Comparison of ENCODE assay signal across 8 mouse cellular contexts in the genomic region with DNA sequence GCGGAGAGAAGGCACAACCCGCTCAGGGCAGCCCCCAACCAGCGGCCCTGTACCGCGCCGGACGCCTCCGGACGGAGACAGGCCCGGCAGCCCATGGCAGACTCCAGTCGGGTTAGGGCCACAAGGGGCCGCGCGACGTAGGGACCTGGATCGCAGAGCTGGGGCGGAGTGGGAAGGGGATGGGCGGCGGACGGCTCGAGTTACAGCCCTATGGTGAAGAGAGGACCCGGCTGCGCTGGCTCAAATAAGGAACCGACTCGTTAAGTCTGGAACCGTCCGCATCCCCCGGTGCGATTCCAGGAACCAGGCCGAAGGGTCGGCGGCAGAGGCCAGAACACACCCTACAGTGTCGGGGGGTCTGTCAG. TPM values are rescaled to one million over a fixed set of nuclear protein-coding genes. Genes with fewer than 3 reads are reported as not detected.
DNase-seq lines count a peak whose midpoint lies in the region; ATAC-seq lines count a peak whose summit lies in the region.

A gene (minus strand): TSS at position 299 of the 365 bp plus-strand sequence.

- H3K27me3 ChIP-seq in forebrain, embryonic 12.5 days: peaks cover 67% of the 10 kb centered on the region
- H3K27me3 ChIP-seq in limb, embryonic 15.5 days: peaks cover 62% of the 10 kb centered on the region
- H3K27me3 ChIP-seq in midbrain, embryonic 14.5 days (ENCODE audit: control insufficient read depth, insufficient read depth, low read length): peaks cover 54% of the 10 kb centered on the region

- DNase-seq in thymus, postnatal 14 days: peak; percentile 10
- no peak for DNase-seq in thymus, postnatal 0 days (ENCODE audit: low spot score)
- peak; percentile 61 for DNase-seq in heart, postnatal 25 days (ENCODE audit: low spot score)
- peak; percentile 64 for DNase-seq in midbrain, embryonic 14.5 days
- peak; percentile 75 for DNase-seq in urinary bladder, postnatal 14 days (ENCODE audit: low spot score)
- no peak for DNase-seq in thymus, postnatal 25 days

- no peaks in the 10 kb centered on the region for H3K9me3 ChIP-seq in forebrain, embryonic 12.5 days
- H3K9me3 ChIP-seq in limb, embryonic 15.5 days: no peaks in the 10 kb centered on the region
- H3K9me3 ChIP-seq in midbrain, embryonic 14.5 days (ENCODE audit: control insufficient read depth, low read length): no peaks in the 10 kb centered on the region

- no peak for ATAC-seq in forebrain, embryonic 12.5 days (ENCODE audit: low FRiP score)
- peak; percentile 45; the same call in 1 of the 2 replicates for ATAC-seq in limb, embryonic 15.5 days (ENCODE audit: insufficient number of reproducible peaks, low FRiP score, low TSS enrichment, low read depth)
- ATAC-seq in midbrain, embryonic 14.5 days (ENCODE audit: low FRiP score, low TSS enrichment): peak; percentile 31; the same call in 1 of the 2 replicates

- H3K36me3 ChIP-seq in forebrain, embryonic 12.5 days (replicated peaks): peaks cover 38% of the 10 kb centered on the region
- H3K36me3 ChIP-seq in limb, embryonic 15.5 days: peaks cover 59% of the 10 kb centered on the region
- H3K36me3 ChIP-seq in midbrain, embryonic 14.5 days (ENCODE audit: control insufficient read depth, insufficient read depth, low read length): peaks cover 63% of the 10 kb centered on the region

- peak within 1 kb of the TSS; percentile 39; the same call in 1 of the 2 replicates for H3K9ac ChIP-seq in forebrain, embryonic 12.5 days
- peak within 1 kb of the TSS; percentile 57 for H3K9ac ChIP-seq in limb, embryonic 15.5 days
- peak within 1 kb of the TSS; percentile 49 for H3K9ac ChIP-seq in midbrain, embryonic 14.5 days (replicated peaks; ENCODE audit: low read length)

- H3K27ac ChIP-seq in forebrain, embryonic 12.5 days: no peak within 1 kb of the TSS
- H3K27ac ChIP-seq in limb, embryonic 15.5 days: peak within 1 kb of the TSS; percentile 33; the same call in 1 of the 2 replicates
- H3K27ac ChIP-seq in midbrain, embryonic 14.5 days (replicated peaks; ENCODE audit: low read depth, low read length): no peak within 1 kb of the TSS

- H3K4me1 ChIP-seq in forebrain, embryonic 12.5 days: peaks cover 31% of the 10 kb centered on the region
- H3K4me1 ChIP-seq in limb, embryonic 15.5 days: peaks cover 43% of the 10 kb centered on the region
- H3K4me1 ChIP-seq in midbrain, embryonic 14.5 days (ENCODE audit: control insufficient read depth, insufficient read depth, low read length): peaks cover 24% of the 10 kb centered on the region

- H3K4me3 ChIP-seq in forebrain, embryonic 12.5 days (replicated peaks): peak within 1 kb of the TSS; percentile 29
- peak within 1 kb of the TSS; percentile 46 for H3K4me3 ChIP-seq in limb, embryonic 15.5 days
- H3K4me3 ChIP-seq in midbrain, embryonic 14.5 days (replicated peaks; ENCODE audit: low read depth, low read length): peak within 1 kb of the TSS; percentile 30

- peak within 1 kb of the TSS; percentile 60 for H3K4me2 ChIP-seq in forebrain, embryonic 12.5 days
- H3K4me2 ChIP-seq in limb, embryonic 15.5 days: peak within 1 kb of the TSS; percentile 92
- H3K4me2 ChIP-seq in midbrain, embryonic 14.5 days (ENCODE audit: low read length): peak within 1 kb of the TSS; percentile 67

- intact Hi-C loops in heart, postnatal 25 days (cut with DNase I): no loop called here

- WGBS in forebrain, embryonic 12.5 days: under 1% methylated on average over 33 of the region's 33 CpGs
- WGBS in limb, embryonic 15.5 days: under 1% methylated on average over 33 of the region's 33 CpGs
- WGBS in midbrain, embryonic 14.5 days: under 1% methylated on average over 33 of the region's 33 CpGs

RNA-seq across cellular contexts. Expression of the gene that starts here (rescaled TPM):
- 7.5 and 8.3 TPM in 2 replicates for polyA plus RNA-seq in thymus, postnatal 0 days (2015; fragmentation: Nextera tagmentation; extraction: Ambion mirVana)
- polyA plus RNA-seq in forebrain, embryonic 12.5 days (2016; fragmentation: Nextera tagmentation; extraction: Ambion mirVana): 2.2 and 2.4 TPM in 2 replicates
- total RNA-seq in heart, postnatal 25 days (2021): 1 to 10 TPM; 8.5 to 8.6 TPM
- polyA plus RNA-seq in limb, embryonic 15.5 days (2015; fragmentation: Nextera tagmentation; extraction: Ambion mirVana): 23.7 and 36.9 TPM in 2 replicates
- polyA plus RNA-seq in midbrain, embryonic 14.5 days (2014; fragmentation: Nextera tagmentation; extraction: Ambion mirVana): 2.5 and 3.9 TPM in 2 replicates

Comparison
In these comparisons a context has a peak if more than half of its experiments do, and no peak if none do; other contexts are left out.
1. DNase-seq: peak in thymus, postnatal 14 days (single experiment), heart, postnatal 25 days (single experiment), midbrain, embryonic 14.5 days (single experiment) and urinary bladder, postnatal 14 days (single experiment); none in thymus, postnatal 0 days (single experiment) and thymus, postnatal 25 days (single experiment).
2. Peak in every context shown above with its lines, with median percentiles within 50 percentile points of each other: H3K4me2 ChIP-seq, H3K4me3 ChIP-seq and H3K9ac ChIP-seq.